ENCODE assay signal across 8 mouse cellular contexts in the genomic region with DNA sequence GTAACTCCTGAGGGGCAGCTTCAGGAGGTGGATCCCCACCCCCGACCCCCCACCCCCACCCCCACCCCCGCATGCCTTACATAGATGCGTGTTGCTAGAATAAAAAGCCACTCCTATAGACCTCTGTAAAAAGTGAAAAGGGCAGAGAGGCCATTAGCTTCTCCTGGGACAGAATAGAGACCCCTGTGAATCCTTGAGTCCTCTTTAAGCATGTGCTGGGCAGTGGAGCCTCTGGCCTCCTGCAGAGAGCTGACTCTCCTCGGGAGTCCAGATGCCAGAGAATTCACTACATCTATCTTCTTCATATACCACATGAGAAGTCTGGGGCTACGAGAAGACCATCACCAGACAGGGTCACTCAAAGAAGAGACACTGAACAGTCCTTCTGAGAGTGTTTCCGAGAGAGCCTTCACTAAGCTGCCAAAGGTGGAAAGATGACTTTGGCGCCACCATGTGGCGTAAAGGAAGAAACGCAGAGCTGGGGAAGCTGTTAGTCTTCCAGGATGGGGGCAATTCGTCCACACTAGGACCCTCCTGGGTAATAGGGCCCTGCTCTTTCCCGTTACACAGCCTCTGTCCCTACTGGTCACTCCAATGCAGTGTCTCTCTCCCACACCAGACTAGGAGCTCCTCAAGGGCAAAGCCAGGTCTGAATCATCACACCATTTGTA. TPM values are rescaled to one million over a fixed set of nuclear protein-coding genes. Genes with fewer than 3 reads are reported as not detected.
A peak's percentile ranks its signal among the peaks of the same experiment; 100 is the strongest.
DNase-seq lines count a peak whose midpoint lies in the region; ATAC-seq and TF ChIP-seq lines count a peak whose summit lies in the region.

No protein-coding gene starts in this region.

- H3K4me3 ChIP-seq in gastrocnemius, adult 2 months: no peak overlapping the region; the same call in 1 of the 2 replicates
- H3K4me3 ChIP-seq in limb, embryonic 10.5 days: no peak overlapping the region
- no peak overlapping the region for H3K4me3 ChIP-seq in midbrain, embryonic 13.5 days (replicated peaks)

- peak overlapping the region; percentile 78 for H3K27ac ChIP-seq in gastrocnemius, adult 2 months
- H3K27ac ChIP-seq in limb, embryonic 10.5 days: peak overlapping the region; percentile 61; the same call in 1 of the 2 replicates
- no peak overlapping the region for H3K27ac ChIP-seq in midbrain, embryonic 13.5 days

- peak; percentile 64; the same call in 1 of the 2 replicates for ATAC-seq in frontal cortex, adult (ENCODE audit: low TSS enrichment)
- ATAC-seq in midbrain, embryonic 13.5 days: peak; percentile 75

- no peaks in the 10 kb centered on the region for H3K36me3 ChIP-seq in limb, embryonic 10.5 days
- no peaks in the 10 kb centered on the region for H3K36me3 ChIP-seq in midbrain, embryonic 13.5 days

- peak; percentile 62 for DNase-seq in gastrocnemius, adult 2 months
- DNase-seq in gastrocnemius, adult 8-10 months (ENCODE audit: low spot score in 2 of 2): no peak
- DNase-seq in cerebellum, adult 18-20 months: peak; percentile 47 to 74
- DNase-seq in hindlimb bud, embryonic 11.5 days (ENCODE audit: extremely low spot score, low read depth, low spot score): peak; percentile 82
- peak; percentile 76 for DNase-seq in limb, embryonic 10.5 days (ENCODE audit: low spot score)
- peak; percentile 76 for DNase-seq in skeletal muscle tissue, adult 2 months (ENCODE audit: low read depth, low spot score)

- H3K9me3 ChIP-seq in limb, embryonic 10.5 days (replicated peaks): no peaks in the 10 kb centered on the region
- no peaks in the 10 kb centered on the region for H3K9me3 ChIP-seq in midbrain, embryonic 13.5 days

- intact Hi-C loops in gastrocnemius, adult 2 months (cut with DNase I): loop anchor here (1.0 to 5.0 kb wide), 3 partner anchors 63 to 144 kb away; no protein-coding TSS in a partner anchor

- H3K9ac ChIP-seq in midbrain, embryonic 13.5 days (replicated peaks): no peak overlapping the region

- 20% methylated on average over 11 of the region's 11 CpGs for WGBS in limb, embryonic 10.5 days
- WGBS in midbrain, embryonic 13.5 days: 20% methylated on average over 11 of the region's 11 CpGs

- H3K4me2 ChIP-seq in midbrain, embryonic 13.5 days (replicated peaks): no peak overlapping the region

- H3K27me3 ChIP-seq in limb, embryonic 10.5 days (ENCODE audit: low read depth, poor library complexity, severe bottlenecking): no peaks in the 10 kb centered on the region
- H3K27me3 ChIP-seq in midbrain, embryonic 13.5 days: no peaks in the 10 kb centered on the region

- peak; percentile 97 for TF ChIP-seq CTCF in gastrocnemius, adult 2 months (IDR thresholded peaks at IDR 0.05)

- peaks cover 16% of the 10 kb centered on the region for H3K4me1 ChIP-seq in limb, embryonic 10.5 days
- peaks cover 6% of the 10 kb centered on the region; the same call in 1 of the 2 replicates for H3K4me1 ChIP-seq in midbrain, embryonic 13.5 days (replicated peaks)

RNA-seq across cellular contexts. Expression of gene P2ry2, which starts 39.0 kb away (rescaled TPM):
- total RNA-seq in gastrocnemius, adult 2 months (2021): 10 to 100 TPM; 29.5 to 41.7 TPM
- 10 to 100 TPM; 25.4 to 36.1 (median 33.0) TPM for total RNA-seq in gastrocnemius, adult 8-10 months (2022)
- polyA plus RNA-seq in limb, embryonic 10.5 days (2016; fragmentation: Nextera tagmentation; extraction: Ambion mirVana): 0.49 and 0.51 TPM in 2 replicates
- polyA plus RNA-seq in midbrain, embryonic 13.5 days (2015; fragmentation: Nextera tagmentation; extraction: Ambion mirVana): 0.11 and 0.14 TPM in 2 replicates

RNA-seq across cellular contexts. Expression of gene Fchsd2, which starts 41.0 kb away (rescaled TPM):
- 1 to 10 TPM; 3.7 to 7.1 TPM for total RNA-seq in gastrocnemius, adult 2 months (2021)
- 1 to 10 TPM; 4.2 to 5.5 (median 5.0) TPM for total RNA-seq in gastrocnemius, adult 8-10 months (2022)
- polyA plus RNA-seq in limb, embryonic 10.5 days (2016; fragmentation: Nextera tagmentation; extraction: Ambion mirVana): 16.1 and 21.5 TPM in 2 replicates
- 37.5 and 38.2 TPM in 2 replicates for polyA plus RNA-seq in midbrain, embryonic 13.5 days (2015; fragmentation: Nextera tagmentation; extraction: Ambion mirVana)

Comparison
In these comparisons a context has a peak if more than half of its experiments do, and no peak if none do; other contexts are left out.
1. DNase-seq: peak in gastrocnemius, adult 2 months (single experiment), cerebellum, adult 18-20 months (2 of 2), hindlimb bud, embryonic 11.5 days (single experiment), limb, embryonic 10.5 days (single experiment) and skeletal muscle tissue, adult 2 months (single experiment); none in gastrocnemius, adult 8-10 months (0 of 2).